Mouse (Mus musculus) embryo, embryonic 9.5 days (tissue): ENCODE measurements around the gene Spata22.
A peak's percentile ranks its signal among the peaks of the same experiment; 100 is the strongest.
"Not testable (repeated sequence)": the region's sequence is repeated elsewhere in the genome, so short reads cannot be mapped to it uniquely, and the experiment has no call there.

Source experiments
- DNase-seq: peaks from one replicate; pipeline ENCODE4 v3.0.0-alpha.2; 2017; ENCODE audit errors: extremely low spot score

Spata22 gene

GRCm38 (mm10) chr11:73329442-73329841 is at the start of gene Spata22, which contains the start of the genes Aspa and Gm49340:
Spata22 (plus strand) TSS chr11:73329741.
Aspa (minus strand) TSS chr11:73329596.
Gm49340 (plus strand) TSS chr11:73329741.
- DNase-seq: no peak

- peak; percentile 18 for DNase-seq
Measured at GRCm38 (mm10) chr11:73280710-73281109, 48.8 kb upstream of the Spata22 start.

DNA sequence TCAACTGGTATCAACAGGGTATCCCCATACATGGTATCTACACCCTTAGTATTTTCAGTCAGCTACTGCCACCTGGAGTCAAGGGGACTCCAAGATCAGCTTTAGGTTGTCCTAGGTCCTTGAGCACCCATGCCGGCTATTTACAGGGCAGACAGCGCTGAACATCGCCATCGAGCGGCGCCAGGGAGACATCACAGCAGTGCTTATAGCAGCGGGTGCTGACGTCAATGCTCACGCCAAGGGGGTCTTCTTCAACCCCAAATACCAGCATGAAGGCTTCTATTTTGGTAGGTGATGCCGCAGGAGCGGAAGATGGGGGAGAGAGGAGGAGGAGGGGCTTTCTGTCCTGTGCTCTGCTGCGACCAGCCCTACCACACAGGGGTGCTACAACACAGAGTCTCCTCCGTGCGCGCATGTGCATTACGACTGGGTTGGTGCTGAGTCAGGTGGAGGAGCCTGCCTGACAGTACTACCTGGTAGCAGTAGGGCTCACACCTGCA is 48.0 kb upstream of the Spata22 start:
- peak; percentile 54 for DNase-seq

GRCm38 (mm10) chr11:73283369-73283768 is 46.2 kb upstream of the Spata22 start:
- no peak for DNase-seq

- DNase-seq: no peak
Measured at GRCm38 (mm10) chr11:73283926-73284325, 45.6 kb upstream of the Spata22 start.

DNA sequence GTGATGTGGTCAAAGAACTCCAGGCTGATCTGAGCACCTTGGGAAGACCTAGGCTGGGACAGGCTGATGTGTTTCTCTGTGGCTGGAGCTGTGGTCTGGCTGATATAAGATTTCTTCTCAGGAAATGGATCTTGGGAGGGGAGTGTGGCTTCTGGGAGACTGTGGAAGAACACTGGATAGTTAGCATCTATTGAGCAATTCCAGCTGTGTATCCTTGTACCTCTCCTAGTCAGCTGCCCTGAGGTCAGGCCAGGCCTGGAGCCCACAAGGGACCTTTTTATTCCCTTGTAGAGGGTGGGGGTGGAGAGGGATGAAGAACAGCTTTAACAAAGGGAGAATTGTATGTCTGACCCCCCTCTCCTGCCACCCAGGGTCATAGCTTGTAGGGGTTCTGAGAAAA is 45.2 kb upstream of the Spata22 start:
- no peak for DNase-seq

GRCm38 (mm10) chr11:73289621-73290020 is 39.9 kb upstream of the Spata22 start:
- no peak for DNase-seq

DNA sequence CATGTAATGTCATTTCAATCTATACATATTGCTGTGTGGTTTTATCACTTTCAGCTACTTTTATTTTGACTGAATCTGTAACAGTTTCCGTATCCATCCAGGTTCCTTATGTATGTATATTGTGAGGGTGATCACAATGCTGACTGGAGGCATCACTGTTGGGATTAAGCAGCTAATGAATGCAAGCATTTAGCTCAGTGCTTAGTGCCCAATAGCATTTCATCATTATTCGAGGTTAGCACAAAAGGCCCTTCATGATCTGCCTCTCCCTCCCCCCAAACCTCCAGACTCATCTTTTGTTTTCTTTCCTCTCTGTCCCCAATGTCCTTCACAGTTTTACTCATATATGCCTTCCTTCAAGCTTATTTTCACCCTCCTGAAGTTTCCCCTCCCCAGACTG is 26.4 kb upstream of the Spata22 start:
- no peak for DNase-seq

- no peak for DNase-seq
Measured at GRCm38 (mm10) chr11:73315961-73316360, 13.6 kb upstream of the Spata22 start.

DNA sequence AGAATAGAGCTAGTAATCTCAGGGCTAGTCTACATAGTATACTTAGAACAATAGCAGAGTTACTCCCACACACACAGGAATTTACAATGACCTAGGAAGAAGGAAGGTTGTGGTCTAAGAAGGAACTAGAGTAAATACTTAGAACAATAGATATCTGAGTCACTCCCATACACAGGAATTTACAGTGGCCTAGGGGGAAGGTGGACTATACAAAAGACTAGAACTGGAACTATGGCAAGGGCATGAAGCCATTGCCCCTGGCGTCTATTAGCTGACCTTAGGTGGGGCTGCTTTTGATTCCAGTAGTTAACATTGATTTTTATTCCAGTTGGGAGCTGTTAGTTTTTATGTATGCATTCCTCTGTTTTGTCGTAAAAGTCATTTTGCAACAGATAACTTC is 11.0 kb upstream of the Spata22 start:
- not testable (repeated sequence) for DNase-seq

GRCm38 (mm10) chr11:73321064-73321463 is 8.5 kb upstream of the Spata22 start:
- not testable (repeated sequence) for DNase-seq

GRCm38 (mm10) chr11:73323906-73324830 is 5.4 kb upstream of the Spata22 start:
- DNase-seq: no peak

DNA sequence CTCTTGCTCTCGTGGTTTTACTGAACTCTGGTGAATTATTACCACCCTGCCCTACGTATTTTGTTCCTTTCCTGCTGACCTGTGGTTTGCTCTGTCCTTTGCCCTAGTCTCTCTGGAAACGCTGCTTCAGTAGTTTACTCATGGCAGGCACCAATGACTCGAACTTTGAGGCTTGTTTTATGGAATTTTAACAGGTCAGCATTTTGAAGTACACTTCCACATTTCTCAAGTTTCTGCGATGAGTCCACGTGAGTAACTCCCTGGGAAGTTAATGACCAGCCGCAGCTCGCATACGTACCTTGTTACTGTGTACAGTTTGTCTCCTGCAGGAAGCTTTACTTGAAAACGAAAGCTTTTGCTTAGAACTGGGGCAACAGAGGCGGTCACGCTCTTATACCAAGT is 3.1 kb upstream of the Spata22 start:
- no peak for DNase-seq

- DNase-seq: no peak
Measured at GRCm38 (mm10) chr11:73327361-73327760, 2.2 kb upstream of the Spata22 start.

DNA sequence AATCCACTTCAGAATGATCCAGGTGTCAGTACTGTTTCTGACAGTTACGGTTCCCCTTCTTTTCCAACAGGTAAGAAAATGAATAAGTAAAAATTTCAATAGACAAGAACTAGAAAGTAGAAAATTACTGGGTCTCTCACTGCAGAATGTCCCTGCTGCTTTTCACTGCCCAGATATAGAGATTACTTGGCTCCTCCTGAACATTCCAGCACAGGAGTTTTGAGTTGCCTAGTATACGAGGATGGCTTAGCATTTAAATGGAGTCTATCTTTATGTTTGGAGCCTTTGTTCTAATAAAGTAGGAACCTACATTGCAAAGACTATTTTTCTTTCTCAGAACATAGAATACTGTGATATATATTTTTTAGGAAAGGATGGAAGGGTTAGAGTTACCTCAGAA is 3.8 kb downstream of the Spata22 start:
- no peak for DNase-seq

DNA sequence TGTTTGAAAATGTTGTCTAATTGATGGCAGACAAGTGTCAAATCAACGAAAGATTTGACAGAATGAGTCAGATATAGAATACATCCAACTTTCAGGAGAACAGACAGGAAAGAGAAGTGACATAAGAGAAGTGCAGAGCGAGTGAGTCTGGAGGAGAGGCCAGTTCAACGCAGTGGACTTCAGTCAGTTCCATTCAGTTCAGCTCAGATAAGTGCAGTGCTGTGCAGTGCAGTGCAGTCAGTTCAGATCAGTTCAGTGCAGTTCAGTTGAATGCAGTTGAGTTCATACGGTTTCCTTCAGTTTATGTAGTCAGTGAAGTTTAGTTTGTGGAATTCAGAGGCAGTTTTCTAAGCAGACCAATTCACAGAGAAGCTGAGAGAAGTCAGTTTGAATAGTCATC is 7.4 kb downstream of the Spata22 start:
- no peak for DNase-seq

DNA sequence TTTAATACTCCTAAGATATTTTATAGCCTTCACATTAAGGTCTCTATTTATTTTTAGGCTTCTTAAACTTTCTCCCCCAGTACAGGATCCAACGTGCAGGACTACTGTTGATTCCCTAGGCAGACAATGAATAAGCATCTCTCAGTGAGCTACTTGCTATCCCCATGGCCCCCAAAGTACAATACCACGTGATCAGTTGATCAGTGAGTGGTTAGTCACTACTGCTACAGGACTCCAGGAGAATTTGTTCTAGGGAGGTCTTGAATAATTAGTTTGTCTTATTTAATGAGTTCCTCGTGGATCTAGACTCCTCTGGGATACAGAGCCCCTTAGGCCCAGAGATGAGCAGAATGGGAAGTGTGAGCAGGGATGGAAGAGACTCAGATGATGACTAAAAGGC is 20.9 kb downstream of the Spata22 start, which contains the start of gene Olfr20:
Olfr20 (plus strand) TSS at position 301 of the 400 bp plus-strand sequence.
- no peak for DNase-seq

DNA sequence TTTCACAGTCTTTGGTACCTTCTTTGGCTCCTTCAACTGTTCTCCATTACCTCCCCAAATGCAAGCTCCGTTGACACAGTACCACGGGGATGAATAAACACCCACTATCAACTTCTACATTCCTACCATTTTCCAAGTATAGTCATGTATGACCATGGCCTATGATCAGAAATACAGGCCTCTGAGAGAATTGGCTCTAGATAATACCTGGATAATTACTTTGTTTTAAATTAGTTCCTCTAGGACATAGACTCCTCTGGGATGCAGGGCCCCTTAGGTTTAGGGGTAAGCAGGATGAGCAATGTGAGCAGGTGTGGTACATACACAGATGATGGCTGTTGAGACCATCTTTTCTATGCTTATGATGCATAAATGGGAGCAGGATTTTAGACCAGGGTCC is 41.4 kb downstream of the Spata22 start, which contains the start of gene Olfr376:
Olfr376 (plus strand) TSS at position 301 of the 400 bp plus-strand sequence.
- DNase-seq: no peak

- no peak for DNase-seq
Measured at GRCm38 (mm10) chr11:73395374-73395773, 65.8 kb downstream of the Spata22 start.
